In genomic region chr4:53632011-53632349, GRCm38 (mm10) we compare ENCODE assay signal across 8 mouse cellular contexts. TPM values are rescaled to one million over a fixed set of nuclear protein-coding genes. Genes with fewer than 3 reads are reported as not detected.
DNase-seq lines count a peak whose midpoint lies in the region; ATAC-seq and TF ChIP-seq lines count a peak whose summit lies in the region.

No protein-coding gene starts in this region.

- peak overlapping the region; percentile 80 for H3K9ac ChIP-seq in intestine, embryonic 14.5 days (ENCODE audit: low read length)
- H3K9ac ChIP-seq in midbrain, embryonic 15.5 days = peak overlapping the region; percentile 89

- TF ChIP-seq POLR2A in kidney, adult 2 months (IDR thresholded peaks at IDR 0.05; ENCODE audit: low read depth, low read length) = no peak

- peak overlapping the region; percentile 73 for H3K4me2 ChIP-seq in intestine, embryonic 14.5 days (ENCODE audit: low read length)
- H3K4me2 ChIP-seq in midbrain, embryonic 15.5 days = peak overlapping the region; percentile 75

- TF ChIP-seq CTCF in kidney, adult 2 months (conservative IDR thresholded peaks at IDR 0.05; ENCODE audit: insufficient read depth, insufficient read length, low read depth, low read length) = no peak

- H3K27ac ChIP-seq in kidney, adult 2 months (ENCODE audit: insufficient read depth, low read depth, low read length) = no peak overlapping the region
- 0 out of 2 replicates have a peak overlapping the region, but pooled peaks have one; percentile 6 for H3K27ac ChIP-seq in brown adipose tissue, adult 24 weeks (replicated peaks; ENCODE audit: low read depth, low read length)
- peak overlapping the region; percentile 70; the same call in 1 of the 2 replicates for H3K27ac ChIP-seq in intestine, embryonic 14.5 days (ENCODE audit: low read depth)
- peak overlapping the region; percentile 95 for H3K27ac ChIP-seq in midbrain, embryonic 15.5 days

- ATAC-seq in intestine, embryonic 14.5 days (replicated peaks; ENCODE audit: low FRiP score, low TSS enrichment, low read depth) = no peak
- no peak for ATAC-seq in midbrain, embryonic 15.5 days (replicated peaks)

- H3K4me3 ChIP-seq in kidney, adult 2 months (ENCODE audit: insufficient read depth, low read depth, low read length) = peak overlapping the region; percentile 86
- H3K4me3 ChIP-seq in brown adipose tissue, adult 24 weeks (ENCODE audit: insufficient read depth, low read depth, low read length) = peak overlapping the region; percentile 76
- H3K4me3 ChIP-seq in intestine, embryonic 14.5 days (ENCODE audit: low read depth, low read length) = peak overlapping the region; percentile 76
- peak overlapping the region; percentile 85 for H3K4me3 ChIP-seq in midbrain, embryonic 15.5 days

- no peaks in the 10 kb centered on the region for H3K9me3 ChIP-seq in intestine, embryonic 14.5 days (ENCODE audit: control insufficient read depth, low read length)
- H3K9me3 ChIP-seq in midbrain, embryonic 15.5 days = no peaks in the 10 kb centered on the region

- H3K27me3 ChIP-seq in kidney, adult 2 months (replicated peaks; ENCODE audit: control insufficient read depth, insufficient read depth, low read length) = no peaks in the 10 kb centered on the region
- H3K27me3 ChIP-seq in intestine, embryonic 14.5 days (replicated peaks; ENCODE audit: control insufficient read depth, insufficient read depth, low read length) = no peaks in the 10 kb centered on the region
- no peaks in the 10 kb centered on the region for H3K27me3 ChIP-seq in midbrain, embryonic 15.5 days (replicated peaks)

- DNase-seq in kidney, adult 2 months = no peak
- no peak for DNase-seq in kidney, postnatal 4 days
- no peak for DNase-seq in intestine, embryonic 14.5 days (ENCODE audit: low spot score)
- DNase-seq in T-cell, adult 2 months (ENCODE audit: low spot score) = no peak
- DNase-seq in yolk sac, embryonic 10.5 days (ENCODE audit: low spot score) = no peak
- DNase-seq in ovary, postnatal 36 days (ENCODE audit: low spot score) = no peak

- H3K4me1 ChIP-seq in kidney, adult 2 months (ENCODE audit: control insufficient read depth, insufficient read depth, low read length) = no peaks in the 10 kb centered on the region
- no peaks in the 10 kb centered on the region for H3K4me1 ChIP-seq in brown adipose tissue, adult 24 weeks (ENCODE audit: control insufficient read depth, insufficient read depth, insufficient read length, low read length)
- H3K4me1 ChIP-seq in intestine, embryonic 14.5 days (replicated peaks; ENCODE audit: control insufficient read depth, insufficient read depth, low read length) = peaks cover 3% of the 10 kb centered on the region; the same call in 1 of the 2 replicates
- H3K4me1 ChIP-seq in midbrain, embryonic 15.5 days = peaks cover 52% of the 10 kb centered on the region

- H3K36me3 ChIP-seq in kidney, adult 2 months (ENCODE audit: control insufficient read depth, insufficient read depth, low read length) = no peaks in the 10 kb centered on the region
- no peaks in the 10 kb centered on the region for H3K36me3 ChIP-seq in intestine, embryonic 14.5 days (ENCODE audit: control insufficient read depth, insufficient read depth, low read length)
- no peaks in the 10 kb centered on the region for H3K36me3 ChIP-seq in midbrain, embryonic 15.5 days (replicated peaks)

- 5% methylated on average over 5 of the region's 5 CpGs for WGBS in kidney, adult 2 months
- 0% methylated on average over 5 of the region's 5 CpGs for WGBS in intestine, embryonic 14.5 days
- WGBS in midbrain, embryonic 15.5 days = under 1% methylated on average over 5 of the region's 5 CpGs

RNA-seq across cellular contexts. Expression of gene Fsd1l, which starts 0.7 kb away (rescaled TPM):
- 0.53 and 0.55 TPM in 2 replicates for polyA plus RNA-seq in kidney, adult 2 months (2012; rRNA removed)
- polyA plus RNA-seq in brown adipose tissue, adult 24 weeks (2012; ENCODE audit: insufficient read depth, insufficient read length, missing spikeins) = 2.5 and 3.8 TPM in 2 replicates
- 15.0 and 17.7 TPM in 2 replicates for polyA plus RNA-seq in intestine, embryonic 14.5 days (2014; fragmentation: Nextera tagmentation; extraction: Ambion mirVana)
- polyA plus RNA-seq in midbrain, embryonic 15.5 days (2015; fragmentation: Nextera tagmentation; extraction: Ambion mirVana) = 35.4 and 42.7 TPM in 2 replicates
